Mouse (Mus musculus): Measurements from ENCODE around the gene Fam69b.

DNA sequence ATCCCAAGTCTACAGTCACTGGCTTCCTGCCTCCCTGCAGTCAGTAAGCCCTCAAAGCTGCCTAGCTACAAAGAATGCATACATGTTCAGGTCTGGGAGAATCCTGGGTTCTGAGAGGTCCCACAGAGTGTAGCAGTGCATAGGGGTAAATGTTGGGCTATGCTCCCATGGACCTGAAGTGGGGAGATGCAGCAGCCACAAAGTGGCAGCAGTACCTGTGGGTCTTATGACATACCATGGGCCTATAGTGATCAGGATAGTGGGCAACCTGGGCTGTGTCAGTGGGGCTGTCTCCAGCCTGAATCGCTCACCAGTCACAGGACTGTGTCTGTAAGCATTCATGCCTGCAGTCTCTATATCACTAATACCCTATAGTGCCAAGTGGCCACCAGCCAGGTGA is 48.5 kb upstream of the Fam69b start, which contains the start of gene Egfl7:
- TF ChIP-seq EP300 (IDR thresholded peaks at IDR 0.05; ENCODE audit: insufficient read depth, low read depth, low read length) (no peak), POLR2A (IDR thresholded peaks at IDR 0.05; ENCODE audit: insufficient read depth, low read depth, low read length) (no peak), CTCF (IDR thresholded peaks at IDR 0.05) (no peak)

Measured in heart, adult 2 months (tissue).